Mouse (Mus musculus): ENCODE measurements around the gene Alpk1.

Alpk1 gene

GRCm38 (mm10) chr3:127630190-127630589 lies 150.1 kb downstream of the Alpk1 start:
- no peak for DNase-seq (ENCODE audit: low spot score)

- no peak for DNase-seq (ENCODE audit: low spot score)
These were observed 151.8 kb downstream of the Alpk1 start for GRCm38 (mm10) chr3:127628311-127629184.

- no peak for DNase-seq (ENCODE audit: low spot score)
These were observed 152.4 kb downstream of the Alpk1 start for GRCm38 (mm10) chr3:127627956-127628310.

GRCm38 (mm10) chr3:127627151-127627955 lies 153.0 kb downstream of the Alpk1 start:
- no peak for DNase-seq (ENCODE audit: low spot score)

GRCm38 (mm10) chr3:127626524-127626923 lies 153.8 kb downstream of the Alpk1 start:
- no peak for DNase-seq (ENCODE audit: low spot score)

- no peak for DNase-seq (ENCODE audit: low spot score)
These were observed 154.5 kb downstream of the Alpk1 start for GRCm38 (mm10) chr3:127625701-127626399.

GRCm38 (mm10) chr3:127625296-127625695 lies 155.0 kb downstream of the Alpk1 start:
- DNase-seq (ENCODE audit: low spot score), result no peak
